Comparison of ENCODE assay signal across 15 mouse cellular contexts in the genomic region with DNA sequence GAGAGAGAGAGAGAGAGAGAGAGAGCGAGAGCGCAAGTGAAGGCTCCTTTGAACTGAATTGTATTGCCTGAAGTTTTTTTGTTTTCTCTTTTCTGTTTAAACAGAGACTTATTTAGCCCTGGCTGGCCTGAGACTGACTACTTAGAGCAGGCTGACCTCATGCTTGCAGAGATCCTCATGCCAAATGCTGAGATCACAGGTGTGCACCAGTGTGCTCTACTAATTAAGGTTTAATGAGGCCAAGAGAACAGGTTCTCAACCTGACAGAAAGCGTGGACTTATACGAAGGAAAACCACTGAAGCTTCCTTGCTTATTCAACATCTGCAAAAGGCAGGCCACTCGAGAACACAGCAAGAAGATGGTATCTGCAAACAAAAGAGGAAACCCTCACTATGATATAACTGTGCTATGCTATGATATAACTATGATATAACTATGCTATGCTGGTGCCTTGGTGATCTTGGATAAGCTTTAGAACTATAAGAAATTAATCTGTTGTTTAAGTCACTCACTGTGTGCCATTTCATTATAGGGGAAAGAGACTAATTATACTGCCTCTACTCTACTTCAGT. TPM values are rescaled to one million over a fixed set of nuclear protein-coding genes. Genes with fewer than 3 reads are reported as not detected.
DNase-seq lines count a peak whose midpoint lies in the region; ATAC-seq lines count a peak whose summit lies in the region.
"Had no signal": no experiment of that assay in that cellular context is flagged by ENCODE, and none has a peak within 500 bp of the region (broad histone marks: within the 10 kb centered on the region; RNA-seq: fewer than 3 reads in every experiment).

No protein-coding gene starts in this region.

- H3K4me2 ChIP-seq in forebrain, embryonic 15.5 days (replicated peaks) = no peak overlapping the region
- no peak overlapping the region for H3K4me2 ChIP-seq in neural tube, embryonic 14.5 days (ENCODE audit: low read depth, low read length)
- H3K4me2 ChIP-seq: neural tube, embryonic 12.5 days had no signal

- H3K4me1 ChIP-seq in forebrain, embryonic 15.5 days = peaks cover 17% of the 10 kb centered on the region
- H3K4me1 ChIP-seq in forebrain, embryonic 10.5 days = peaks cover 17% of the 10 kb centered on the region
- H3K4me1 ChIP-seq in neural tube, embryonic 14.5 days (ENCODE audit: control insufficient read depth, insufficient read depth, low read length) = peaks cover 4% of the 10 kb centered on the region; the same call in 1 of the 2 replicates
- H3K4me1 ChIP-seq: neural tube, embryonic 12.5 days had no signal

- no peak for DNase-seq in forebrain, embryonic 10.5 days (ENCODE audit: extremely low spot score, low spot score)
- no peak for DNase-seq in neural tube, embryonic 10.5 days (ENCODE audit: extremely low spot score, low spot score)
- peak; percentile 83 for DNase-seq in cerebellum, adult 9-10 months
- peak; percentile 36 for DNase-seq in naive thymus-derived CD4-positive, alpha-beta T cell, adult 2 months (ENCODE audit: low read depth)
- no peak for DNase-seq in left cerebral cortex, postnatal 25 days (ENCODE audit: low spot score in 2 of 2)
- no peak for DNase-seq in lung, postnatal 10 days
- DNase-seq: adrenal gland, postnatal 10 days; gastrocnemius, postnatal 10 days; left cerebral cortex, postnatal 4 days; lung, postnatal 36 days had no signal

- H3K27me3 ChIP-seq in forebrain, embryonic 15.5 days = no peaks in the 10 kb centered on the region
- H3K27me3 ChIP-seq in forebrain, embryonic 10.5 days (ENCODE audit: poor library complexity, severe bottlenecking) = no peaks in the 10 kb centered on the region
- no peaks in the 10 kb centered on the region for H3K27me3 ChIP-seq in neural tube, embryonic 14.5 days (ENCODE audit: control insufficient read depth, insufficient read depth, low read length)
- H3K27me3 ChIP-seq: neural tube, embryonic 12.5 days had no signal

- H3K9me3 ChIP-seq in forebrain, embryonic 15.5 days = no peaks in the 10 kb centered on the region
- no peaks in the 10 kb centered on the region for H3K9me3 ChIP-seq in forebrain, embryonic 10.5 days
- H3K9me3 ChIP-seq in neural tube, embryonic 14.5 days (ENCODE audit: control insufficient read depth, low read length) = no peaks in the 10 kb centered on the region
- H3K9me3 ChIP-seq: neural tube, embryonic 12.5 days had no signal

- H3K27ac ChIP-seq in forebrain, embryonic 15.5 days (replicated peaks) = peak overlapping the region; percentile 48; the same call in 1 of the 2 replicates
- no peak overlapping the region for H3K27ac ChIP-seq in forebrain, embryonic 10.5 days
- H3K27ac ChIP-seq in neural tube, embryonic 14.5 days (ENCODE audit: low read depth, low read length) = no peak overlapping the region
- H3K27ac ChIP-seq: liver, embryonic 14.5 days; neural tube, embryonic 12.5 days had no signal

- no peak overlapping the region for H3K4me3 ChIP-seq in forebrain, embryonic 15.5 days
- no peak overlapping the region for H3K4me3 ChIP-seq in forebrain, embryonic 10.5 days
- H3K4me3 ChIP-seq in neural tube, embryonic 14.5 days (ENCODE audit: low read depth, low read length) = no peak overlapping the region
- H3K4me3 ChIP-seq: neural tube, embryonic 12.5 days had no signal

- 21% methylated on average over 5 of the region's 5 CpGs for WGBS in forebrain, embryonic 15.5 days
- 85% methylated on average over 5 of the region's 5 CpGs for WGBS in forebrain, embryonic 10.5 days
- WGBS in neural tube, embryonic 14.5 days = 73% methylated on average over 5 of the region's 5 CpGs

- peak; percentile 38; the same call in 1 of the 2 replicates for ATAC-seq in forebrain, embryonic 15.5 days (replicated peaks)
- peak; percentile 49; the same call in 1 of the 2 replicates for ATAC-seq in neural tube, embryonic 14.5 days (ENCODE audit: low read depth)
- ATAC-seq: intestine, embryonic 16.5 days had no signal

- no peak overlapping the region for H3K9ac ChIP-seq in forebrain, embryonic 15.5 days (replicated peaks)
- no peak overlapping the region for H3K9ac ChIP-seq in neural tube, embryonic 14.5 days (replicated peaks; ENCODE audit: low read depth, low read length)
- H3K9ac ChIP-seq: liver, embryonic 14.5 days; neural tube, embryonic 12.5 days had no signal

- intact Hi-C loops in left cerebral cortex, postnatal 25 days (cut with DNase I) = no loop called here

- no peaks in the 10 kb centered on the region for H3K36me3 ChIP-seq in forebrain, embryonic 15.5 days
- no peaks in the 10 kb centered on the region for H3K36me3 ChIP-seq in forebrain, embryonic 10.5 days (replicated peaks)
- no peaks in the 10 kb centered on the region for H3K36me3 ChIP-seq in neural tube, embryonic 14.5 days (ENCODE audit: control insufficient read depth, insufficient read depth, low read length)
- H3K36me3 ChIP-seq: neural tube, embryonic 12.5 days had no signal

RNA-seq across cellular contexts. Expression of a gene that starts 16.3 kb away (rescaled TPM):
- polyA plus RNA-seq in forebrain, embryonic 15.5 days (2015; fragmentation: Nextera tagmentation; extraction: Ambion mirVana) = 9.6 and 11.0 TPM in 2 replicates
- polyA plus RNA-seq in forebrain, embryonic 10.5 days (2016; fragmentation: Nextera tagmentation; extraction: Ambion mirVana) = 6.3 and 6.5 TPM in 2 replicates
- 11.9 and 17.7 TPM in 2 replicates for polyA plus RNA-seq in neural tube, embryonic 14.5 days (2014; fragmentation: Nextera tagmentation; extraction: Ambion mirVana)
- total RNA-seq in left cerebral cortex, postnatal 25 days (2021) = 100 to 1,000 TPM in 1 of 2 experiments, 10 to 100 TPM in 1; 98.2 to 112 TPM

Comparison
In these comparisons a context has a peak if more than half of its experiments do, and no peak if none do; other contexts are left out.
1. DNase-seq: peak in cerebellum, adult 9-10 months (single experiment) and naive thymus-derived CD4-positive, alpha-beta T cell, adult 2 months (single experiment); none in forebrain, embryonic 10.5 days (single experiment), neural tube, embryonic 10.5 days (single experiment), left cerebral cortex, postnatal 25 days (0 of 2) and lung, postnatal 10 days (single experiment).